9 mouse cellular contexts compared by ENCODE assay signal in genomic region chr16:13940847-13941395, GRCm38 (mm10). TPM values are rescaled to one million over a fixed set of nuclear protein-coding genes. Genes with fewer than 3 reads are reported as not detected.
DNase-seq lines count a peak whose midpoint lies in the region; ATAC-seq and TF ChIP-seq lines count a peak whose summit lies in the region.
"Had no signal": no experiment of that assay in that cellular context is flagged by ENCODE, and none has a peak within 500 bp of the region (broad histone marks: within the 10 kb centered on the region; RNA-seq: fewer than 3 reads in every experiment).

No protein-coding gene starts in this region.

- peak; percentile 50 for DNase-seq in lung, embryonic 14.5 days
- no peak for DNase-seq in lung, adult 18-20 months
- DNase-seq in forebrain, embryonic 10.5 days (ENCODE audit: extremely low spot score, low spot score), result no peak
- DNase-seq in hindbrain, postnatal 0 days (ENCODE audit: low spot score), result no peak
- DNase-seq in adrenal gland, postnatal 36 days, result no peak
- no peak for DNase-seq in natural killer cell, adult 2 months (ENCODE audit: low spot score in 2 of 2)
- no peak for DNase-seq in embryo, embryonic 9.5 days (ENCODE audit: extremely low spot score)

- 0 out of 2 replicates have a peak, but pooled peaks cover 3% of the 10 kb centered on the region for H3K27me3 ChIP-seq in lung, embryonic 14.5 days (ENCODE audit: insufficient read depth, low read length)
- peaks cover 27% of the 10 kb centered on the region for H3K27me3 ChIP-seq in forebrain, embryonic 10.5 days (ENCODE audit: poor library complexity, severe bottlenecking)
- H3K27me3 ChIP-seq in hindbrain, postnatal 0 days (ENCODE audit: insufficient read depth, low read length), result no peaks in the 10 kb centered on the region
- peaks cover 13% of the 10 kb centered on the region for H3K27me3 ChIP-seq in neural tube, embryonic 12.5 days (replicated peaks)

- H3K4me2 ChIP-seq in lung, embryonic 14.5 days, result peak overlapping the region; percentile 98
- peak overlapping the region; percentile 84 for H3K4me2 ChIP-seq in hindbrain, postnatal 0 days (ENCODE audit: low read depth, low read length)
- peak overlapping the region; percentile 99 for H3K4me2 ChIP-seq in neural tube, embryonic 12.5 days (replicated peaks)

- H3K9me3 ChIP-seq in lung, embryonic 14.5 days (ENCODE audit: low read depth, low read length), result no peaks in the 10 kb centered on the region
- no peaks in the 10 kb centered on the region for H3K9me3 ChIP-seq in forebrain, embryonic 10.5 days
- no peaks in the 10 kb centered on the region for H3K9me3 ChIP-seq in hindbrain, postnatal 0 days (ENCODE audit: low read length)
- H3K9me3 ChIP-seq in neural tube, embryonic 12.5 days, result no peaks in the 10 kb centered on the region

- H3K36me3 ChIP-seq in lung, embryonic 14.5 days (ENCODE audit: insufficient read depth), result no peaks in the 10 kb centered on the region
- no peaks in the 10 kb centered on the region for H3K36me3 ChIP-seq in forebrain, embryonic 10.5 days (replicated peaks)
- no peaks in the 10 kb centered on the region for H3K36me3 ChIP-seq in hindbrain, postnatal 0 days (ENCODE audit: insufficient read depth, low read length)
- H3K36me3 ChIP-seq in neural tube, embryonic 12.5 days, result no peaks in the 10 kb centered on the region

- peak overlapping the region; percentile 49 for H3K9ac ChIP-seq in lung, embryonic 14.5 days
- H3K9ac ChIP-seq in hindbrain, postnatal 0 days (replicated peaks; ENCODE audit: low read length), result peak overlapping the region; percentile 65
- H3K9ac ChIP-seq in neural tube, embryonic 12.5 days, result peak overlapping the region; percentile 68

- peak; percentile 84 for ATAC-seq in lung, embryonic 14.5 days (ENCODE audit: insufficient read depth)
- ATAC-seq in hindbrain, postnatal 0 days, result peak; percentile 90
- peak; percentile 81 for ATAC-seq in neural tube, embryonic 12.5 days (ENCODE audit: low FRiP score, low read depth)
- ATAC-seq: activated CD4-positive, CD25-positive, alpha-beta regulatory T cell, adult 4 months had no signal

- WGBS in lung, embryonic 14.5 days, result 2% methylated on average over 34 of the region's 34 CpGs
- 3% methylated on average over 34 of the region's 34 CpGs for WGBS in forebrain, embryonic 10.5 days
- 2% methylated on average over 34 of the region's 34 CpGs for WGBS in hindbrain, postnatal 0 days
- 3% methylated on average over 34 of the region's 34 CpGs for WGBS in neural tube, embryonic 12.5 days

- no peaks in the 10 kb centered on the region for H3K4me1 ChIP-seq in lung, embryonic 14.5 days (ENCODE audit: insufficient read depth)
- H3K4me1 ChIP-seq in forebrain, embryonic 10.5 days, result peaks cover 16% of the 10 kb centered on the region
- 0 out of 2 replicates have a peak, but pooled peaks cover 8% of the 10 kb centered on the region for H3K4me1 ChIP-seq in hindbrain, postnatal 0 days (ENCODE audit: insufficient read depth, low read length)
- H3K4me1 ChIP-seq in neural tube, embryonic 12.5 days, result peaks cover 8% of the 10 kb centered on the region

- H3K4me3 ChIP-seq in lung, embryonic 14.5 days (ENCODE audit: low read depth, low read length), result peak overlapping the region; percentile 59
- H3K4me3 ChIP-seq in forebrain, embryonic 10.5 days, result peak overlapping the region; percentile 69
- peak overlapping the region; percentile 50 for H3K4me3 ChIP-seq in hindbrain, postnatal 0 days (ENCODE audit: low read length)
- H3K4me3 ChIP-seq in neural tube, embryonic 12.5 days, result peak overlapping the region; percentile 55

- H3K27ac ChIP-seq in lung, embryonic 14.5 days (ENCODE audit: low read depth), result no peak overlapping the region
- H3K27ac ChIP-seq in forebrain, embryonic 10.5 days, result peak overlapping the region; percentile 72
- peak overlapping the region; percentile 28 for H3K27ac ChIP-seq in hindbrain, postnatal 0 days
- no peak overlapping the region for H3K27ac ChIP-seq in neural tube, embryonic 12.5 days

- TF ChIP-seq CTCF in lung, embryonic 14.5 days (IDR thresholded peaks at IDR 0.05; ENCODE audit: low read depth), result no peak
- TF ChIP-seq CTCF in hindbrain, postnatal 0 days (IDR thresholded peaks at IDR 0.05; ENCODE audit: low read depth), result no peak

RNA-seq across cellular contexts. Expression of gene Mpv17l, which starts 38.0 kb away (rescaled TPM):
- 5.9 and 7.8 TPM in 2 replicates for polyA plus RNA-seq in lung, embryonic 14.5 days (2014; fragmentation: Nextera tagmentation; extraction: Ambion mirVana)
- 3.1 TPM in 2 replicates for polyA plus RNA-seq in forebrain, embryonic 10.5 days (2016; fragmentation: Nextera tagmentation; extraction: Ambion mirVana)
- 48.6 and 71.1 TPM in 2 replicates for total RNA-seq in hindbrain, postnatal 0 days (2014; rRNA removed)
- 46.4 and 48.4 TPM in 2 replicates for polyA plus RNA-seq in hindbrain, postnatal 0 days (2015; fragmentation: Nextera tagmentation; extraction: Ambion mirVana)
- 7.7 and 7.8 TPM in 2 replicates for polyA plus RNA-seq in neural tube, embryonic 12.5 days (2016; fragmentation: Nextera tagmentation; extraction: Ambion mirVana)
- 10 to 100 TPM in 1 of 2 experiments, 1 to 10 TPM in 1; 9.1 to 12.7 TPM for total RNA-seq in adrenal gland, postnatal 36 days (2021)

RNA-seq across cellular contexts. Expression of gene Pdxdc1, which starts 38.0 kb away (rescaled TPM):
- polyA plus RNA-seq in lung, embryonic 14.5 days (2014; fragmentation: Nextera tagmentation; extraction: Ambion mirVana), result 92.2 and 96.6 TPM in 2 replicates
- polyA plus RNA-seq in forebrain, embryonic 10.5 days (2016; fragmentation: Nextera tagmentation; extraction: Ambion mirVana), result 70.7 and 71.2 TPM in 2 replicates
- total RNA-seq in hindbrain, postnatal 0 days (2014; rRNA removed), result 75.2 and 89.1 TPM in 2 replicates
- polyA plus RNA-seq in hindbrain, postnatal 0 days (2015; fragmentation: Nextera tagmentation; extraction: Ambion mirVana), result 58.2 and 64.2 TPM in 2 replicates
- 74.3 and 75.5 TPM in 2 replicates for polyA plus RNA-seq in neural tube, embryonic 12.5 days (2016; fragmentation: Nextera tagmentation; extraction: Ambion mirVana)
- total RNA-seq in adrenal gland, postnatal 36 days (2021), result 10 to 100 TPM; 82.9 to 90.9 TPM

RNA-seq across cellular contexts. Expression of gene 2900011O08Rik, which starts 45.5 kb away (rescaled TPM):
- 0.31 and 0.55 TPM in 2 replicates for polyA plus RNA-seq in lung, embryonic 14.5 days (2014; fragmentation: Nextera tagmentation; extraction: Ambion mirVana)
- 13.1 and 15.0 TPM in 2 replicates for polyA plus RNA-seq in forebrain, embryonic 10.5 days (2016; fragmentation: Nextera tagmentation; extraction: Ambion mirVana)
- total RNA-seq in hindbrain, postnatal 0 days (2014; rRNA removed), result 143 and 154 TPM in 2 replicates
- 157 and 172 TPM in 2 replicates for polyA plus RNA-seq in hindbrain, postnatal 0 days (2015; fragmentation: Nextera tagmentation; extraction: Ambion mirVana)
- 55.0 and 62.3 TPM in 2 replicates for polyA plus RNA-seq in neural tube, embryonic 12.5 days (2016; fragmentation: Nextera tagmentation; extraction: Ambion mirVana)
- total RNA-seq in adrenal gland, postnatal 36 days (2021), result 1 to 10 TPM; 1.1 to 1.6 TPM

RNA-seq across cellular contexts. Expression of gene Ifitm7, which starts 45.8 kb away (rescaled TPM):
- not detected in 2 replicates for polyA plus RNA-seq in lung, embryonic 14.5 days (2014; fragmentation: Nextera tagmentation; extraction: Ambion mirVana)
- polyA plus RNA-seq in forebrain, embryonic 10.5 days (2016; fragmentation: Nextera tagmentation; extraction: Ambion mirVana), result 0.95 and 1.7 TPM in 2 replicates
- 0.22 and 0.42 TPM in 2 replicates for total RNA-seq in hindbrain, postnatal 0 days (2014; rRNA removed)
- 1.2 and 1.9 TPM in 2 replicates for polyA plus RNA-seq in hindbrain, postnatal 0 days (2015; fragmentation: Nextera tagmentation; extraction: Ambion mirVana)
- 0.77 and 1.1 TPM in 2 replicates for polyA plus RNA-seq in neural tube, embryonic 12.5 days (2016; fragmentation: Nextera tagmentation; extraction: Ambion mirVana)
- not detected for total RNA-seq in adrenal gland, postnatal 36 days (2021)
- polyA plus RNA-seq: activated CD4-positive, CD25-positive, alpha-beta regulatory T cell, adult 4 months had no signal

Comparison
In these comparisons a context has a peak if more than half of its experiments do, and no peak if none do; other contexts are left out.
1. H3K27ac ChIP-seq: peak in forebrain, embryonic 10.5 days (single experiment) and hindbrain, postnatal 0 days (single experiment); none in lung, embryonic 14.5 days (single experiment) and neural tube, embryonic 12.5 days (single experiment).
2. Peak in every context shown above with its lines, with median percentiles within 50 percentile points of each other: ATAC-seq, H3K4me2 ChIP-seq, H3K4me3 ChIP-seq and H3K9ac ChIP-seq.